Mouse (Mus musculus) ES-Bruce4 (cell line): Measurements from ENCODE around the gene Plekha8.

Experiments used
- CTCF ChIP-seq: IDR thresholded peaks from one replicate; pipeline ENCODE4 v1.8.1; 2011; ENCODE audit warnings: low read depth, low read length
- POLR2A ChIP-seq: IDR thresholded peaks from one replicate; pipeline ENCODE4 v1.8.1; 2011; ENCODE audit warnings: low read length; ENCODE audit not compliant: insufficient read depth

DNA sequence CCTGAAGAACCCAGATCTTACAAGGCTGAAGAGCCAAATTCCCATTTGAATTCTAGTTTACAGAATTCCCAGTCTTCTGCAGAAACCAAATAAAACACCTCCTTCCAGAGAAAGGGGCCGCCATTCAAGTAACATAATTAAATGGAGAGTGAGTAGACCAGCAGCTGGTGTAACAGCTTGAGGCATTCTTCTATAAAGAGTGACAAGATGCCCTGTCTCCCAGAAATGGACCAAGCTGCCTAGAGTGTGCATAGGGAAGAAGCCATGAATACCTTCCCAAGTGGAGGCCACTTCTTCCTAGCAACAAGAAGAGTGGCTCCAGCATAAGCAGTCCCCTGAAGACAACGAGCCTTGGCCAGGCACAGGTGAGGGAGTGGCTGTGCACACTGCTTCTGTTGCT, 47.0 kb downstream of the Plekha8 start:
- no peak for TF ChIP-seq CTCF
- TF ChIP-seq POLR2A, result no peak
